Mouse (Mus musculus): ENCODE measurements around the gene Lsamp. TPM values are rescaled to one million over a fixed set of nuclear protein-coding genes. Genes with fewer than 3 reads are reported as not detected.

The Lsamp gene
- polyA plus RNA-seq, 1 experiment from 2014 or later: 21.5 TPM

GRCm38 (mm10) chr16:41384288-41384687, 1400.1 kb downstream of the Lsamp start:
- Histone ChIP-seq H3K4me1 (replicated peaks; ENCODE audit: control insufficient read depth, insufficient read depth, low read length) (no peaks in the 10 kb centered on the region), H3K27me3 (ENCODE audit: control insufficient read depth, insufficient read depth, low read length) (no peaks in the 10 kb centered on the region), H3K4me3 (ENCODE audit: low read depth, low read length) (no peak overlapping the region), H3K27ac (ENCODE audit: low read depth, low read length) (no peak overlapping the region), H3K4me2 (ENCODE audit: low read depth, low read length, severe bottlenecking) (no peak overlapping the region), H3K9me3 (ENCODE audit: control insufficient read depth, low read length) (no peaks in the 10 kb centered on the region), H3K36me3 (ENCODE audit: control insufficient read depth, insufficient read depth, low read length) (no peaks in the 10 kb centered on the region), H3K9ac (ENCODE audit: low read length) (no peak overlapping the region)
- DNase-seq (ENCODE audit: low spot score) (no peak), ATAC-seq (replicated peaks; ENCODE audit: low FRiP score) (no peak)
- 94% methylated on average over 1 of the region's 1 CpGs for WGBS

GRCm38 (mm10) chr16:41408850-41409249, 1424.7 kb downstream of the Lsamp start:
- Histone ChIP-seq H3K9me3 (ENCODE audit: control insufficient read depth, low read length) (no peaks in the 10 kb centered on the region), H3K36me3 (ENCODE audit: control insufficient read depth, insufficient read depth, low read length) (no peaks in the 10 kb centered on the region), H3K27ac (ENCODE audit: low read depth, low read length) (no peak overlapping the region), H3K4me2 (ENCODE audit: low read depth, low read length, severe bottlenecking) (no peak overlapping the region), H3K9ac (ENCODE audit: low read length) (no peak overlapping the region), H3K27me3 (ENCODE audit: control insufficient read depth, insufficient read depth, low read length) (no peaks in the 10 kb centered on the region), H3K4me3 (ENCODE audit: low read depth, low read length) (no peak overlapping the region), H3K4me1 (replicated peaks; ENCODE audit: control insufficient read depth, insufficient read depth, low read length) (no peaks in the 10 kb centered on the region)
- DNase-seq (ENCODE audit: low spot score) (no peak), ATAC-seq (replicated peaks; ENCODE audit: low FRiP score) (no peak)
- WGBS: 61% methylated on average over 7 of the region's 7 CpGs

GRCm38 (mm10) chr16:41410671-41411070, 1426.5 kb downstream of the Lsamp start:
- H3K27ac ChIP-seq (ENCODE audit: low read depth, low read length): no peak overlapping the region
- H3K27me3 ChIP-seq (ENCODE audit: control insufficient read depth, insufficient read depth, low read length): no peaks in the 10 kb centered on the region
- no peaks in the 10 kb centered on the region for H3K9me3 ChIP-seq (ENCODE audit: control insufficient read depth, low read length)
- no peak overlapping the region for H3K4me2 ChIP-seq (ENCODE audit: low read depth, low read length, severe bottlenecking)
- H3K4me3 ChIP-seq (ENCODE audit: low read depth, low read length): no peak overlapping the region
- H3K9ac ChIP-seq (ENCODE audit: low read length): no peak overlapping the region
- ATAC-seq (replicated peaks; ENCODE audit: low FRiP score) (no peak), DNase-seq (ENCODE audit: low spot score) (no peak)
- no peaks in the 10 kb centered on the region for H3K4me1 ChIP-seq (replicated peaks; ENCODE audit: control insufficient read depth, insufficient read depth, low read length)
- H3K36me3 ChIP-seq (ENCODE audit: control insufficient read depth, insufficient read depth, low read length): no peaks in the 10 kb centered on the region
- WGBS: 92% methylated on average over 3 of the region's 3 CpGs

GRCm38 (mm10) chr16:41417363-41417762, 1433.2 kb downstream of the Lsamp start:
- Histone ChIP-seq H3K4me1 (replicated peaks; ENCODE audit: control insufficient read depth, insufficient read depth, low read length) (no peaks in the 10 kb centered on the region), H3K9me3 (ENCODE audit: control insufficient read depth, low read length) (no peaks in the 10 kb centered on the region), H3K36me3 (ENCODE audit: control insufficient read depth, insufficient read depth, low read length) (no peaks in the 10 kb centered on the region), H3K27ac (ENCODE audit: low read depth, low read length) (no peak overlapping the region), H3K4me2 (ENCODE audit: low read depth, low read length, severe bottlenecking) (no peak overlapping the region), H3K9ac (ENCODE audit: low read length) (no peak overlapping the region), H3K4me3 (ENCODE audit: low read depth, low read length) (no peak overlapping the region), H3K27me3 (ENCODE audit: control insufficient read depth, insufficient read depth, low read length) (no peaks in the 10 kb centered on the region)
- DNase-seq (ENCODE audit: low spot score) (no peak), ATAC-seq (replicated peaks; ENCODE audit: low FRiP score) (no peak)
- 84% methylated on average over 5 of the region's 5 CpGs for WGBS

- H3K9me3 ChIP-seq (ENCODE audit: control insufficient read depth, low read length): no peaks in the 10 kb centered on the region
- no peaks in the 10 kb centered on the region for H3K4me1 ChIP-seq (replicated peaks; ENCODE audit: control insufficient read depth, insufficient read depth, low read length)
- no peak overlapping the region for H3K27ac ChIP-seq (ENCODE audit: low read depth, low read length)
- no peak overlapping the region for H3K9ac ChIP-seq (ENCODE audit: low read length)
- H3K27me3 ChIP-seq (ENCODE audit: control insufficient read depth, insufficient read depth, low read length): no peaks in the 10 kb centered on the region
- 80% methylated on average over 2 of the region's 2 CpGs for WGBS
- no peaks in the 10 kb centered on the region for H3K36me3 ChIP-seq (ENCODE audit: control insufficient read depth, insufficient read depth, low read length)
- no peak for ATAC-seq (replicated peaks; ENCODE audit: low FRiP score)
- DNase-seq (ENCODE audit: low spot score): no peak
- H3K4me3 ChIP-seq (ENCODE audit: low read depth, low read length): no peak overlapping the region
- no peak overlapping the region for H3K4me2 ChIP-seq (ENCODE audit: low read depth, low read length, severe bottlenecking)
Observed at GRCm38 (mm10) chr16:41467391-41467790, 1483.2 kb downstream of the Lsamp start.

GRCm38 (mm10) chr16:41478694-41479093, 1494.5 kb downstream of the Lsamp start:
- H3K9ac ChIP-seq (ENCODE audit: low read length): no peak overlapping the region
- H3K4me2 ChIP-seq (ENCODE audit: low read depth, low read length, severe bottlenecking): no peak overlapping the region
- no peak overlapping the region for H3K4me3 ChIP-seq (ENCODE audit: low read depth, low read length)
- H3K27me3 ChIP-seq (ENCODE audit: control insufficient read depth, insufficient read depth, low read length): no peaks in the 10 kb centered on the region
- ATAC-seq (replicated peaks; ENCODE audit: low FRiP score) (no peak), DNase-seq (ENCODE audit: low spot score) (no peak)
- 79% methylated on average over 5 of the region's 5 CpGs for WGBS
- H3K36me3 ChIP-seq (ENCODE audit: control insufficient read depth, insufficient read depth, low read length): no peaks in the 10 kb centered on the region
- H3K4me1 ChIP-seq (replicated peaks; ENCODE audit: control insufficient read depth, insufficient read depth, low read length): no peaks in the 10 kb centered on the region
- H3K9me3 ChIP-seq (ENCODE audit: control insufficient read depth, low read length): no peaks in the 10 kb centered on the region
- no peak overlapping the region for H3K27ac ChIP-seq (ENCODE audit: low read depth, low read length)

GRCm38 (mm10) chr16:41481832-41482231, 1497.7 kb downstream of the Lsamp start:
- no peak for ATAC-seq (replicated peaks; ENCODE audit: low FRiP score)

GRCm38 (mm10) chr16:41510915-41511552, 1526.9 kb downstream of the Lsamp start:
- H3K27me3 ChIP-seq (ENCODE audit: control insufficient read depth, insufficient read depth, low read length): no peaks in the 10 kb centered on the region
- H3K4me1 ChIP-seq (replicated peaks; ENCODE audit: control insufficient read depth, insufficient read depth, low read length): no peaks in the 10 kb centered on the region; the same call in 1 of the 2 replicates
- WGBS: 49% methylated on average over 6 of the region's 6 CpGs
- H3K9me3 ChIP-seq (ENCODE audit: control insufficient read depth, low read length): no peaks in the 10 kb centered on the region
- H3K36me3 ChIP-seq (ENCODE audit: control insufficient read depth, insufficient read depth, low read length): no peaks in the 10 kb centered on the region
- ATAC-seq (replicated peaks; ENCODE audit: low FRiP score) (peak; percentile 76), DNase-seq (ENCODE audit: low spot score) (peak; percentile 48)
- no peak overlapping the region for H3K9ac ChIP-seq (ENCODE audit: low read length)
- no peak overlapping the region for H3K4me2 ChIP-seq (ENCODE audit: low read depth, low read length, severe bottlenecking)
- H3K27ac ChIP-seq (ENCODE audit: low read depth, low read length): no peak overlapping the region
- H3K4me3 ChIP-seq (ENCODE audit: low read depth, low read length): no peak overlapping the region

More at GRCm38 (mm10) chr16:41481832-41482231, 1497.7 kb downstream of the Lsamp start:
- no peak for DNase-seq (ENCODE audit: low spot score)
- no peak overlapping the region for H3K9ac ChIP-seq (ENCODE audit: low read length)
- WGBS: 87% methylated on average over 1 of the region's 1 CpGs
- no peak overlapping the region for H3K27ac ChIP-seq (ENCODE audit: low read depth, low read length)
- no peaks in the 10 kb centered on the region for H3K9me3 ChIP-seq (ENCODE audit: control insufficient read depth, low read length)
- H3K27me3 ChIP-seq (ENCODE audit: control insufficient read depth, insufficient read depth, low read length): no peaks in the 10 kb centered on the region
- H3K4me3 ChIP-seq (ENCODE audit: low read depth, low read length): no peak overlapping the region
- H3K4me2 ChIP-seq (ENCODE audit: low read depth, low read length, severe bottlenecking): no peak overlapping the region
- H3K36me3 ChIP-seq (ENCODE audit: control insufficient read depth, insufficient read depth, low read length): no peaks in the 10 kb centered on the region
- H3K4me1 ChIP-seq (replicated peaks; ENCODE audit: control insufficient read depth, insufficient read depth, low read length): no peaks in the 10 kb centered on the region

GRCm38 (mm10) chr16:41521566-41521965, 1537.4 kb downstream of the Lsamp start:
- Histone ChIP-seq H3K27me3 (ENCODE audit: control insufficient read depth, insufficient read depth, low read length) (no peaks in the 10 kb centered on the region), H3K4me3 (ENCODE audit: low read depth, low read length) (no peak overlapping the region), H3K9me3 (ENCODE audit: control insufficient read depth, low read length) (no peaks in the 10 kb centered on the region), H3K27ac (ENCODE audit: low read depth, low read length) (no peak overlapping the region), H3K4me2 (ENCODE audit: low read depth, low read length, severe bottlenecking) (no peak overlapping the region), H3K4me1 (replicated peaks; ENCODE audit: control insufficient read depth, insufficient read depth, low read length) (0 out of 2 replicates have a peak, but pooled peaks cover 2% of the 10 kb centered on the region), H3K36me3 (ENCODE audit: control insufficient read depth, insufficient read depth, low read length) (no peaks in the 10 kb centered on the region), H3K9ac (ENCODE audit: low read length) (no peak overlapping the region)
- 66% methylated on average over 4 of the region's 4 CpGs for WGBS
- ATAC-seq (replicated peaks; ENCODE audit: low FRiP score) (no peak), DNase-seq (ENCODE audit: low spot score) (no peak)

Measured in forebrain, embryonic 11.5 days (tissue).